Mouse (Mus musculus): Measurements from ENCODE around the gene 2310039H08Rik. TPM values are rescaled to one million over a fixed set of nuclear protein-coding genes. Genes with fewer than 3 reads are reported as not detected.

The 2310039H08Rik gene
- total RNA-seq, 2 experiments from 2014 or later, result 6.6 to 9.4 TPM

GRCm38 (mm10) chr17:46810672-46811071 is 38.2 kb downstream of the 2310039H08Rik start:
- DNase-seq, result no peak

GRCm38 (mm10) chr17:46812442-46812841 is 40.0 kb downstream of the 2310039H08Rik start:
- no peak for DNase-seq

GRCm38 (mm10) chr17:46813637-46814036 is 41.2 kb downstream of the 2310039H08Rik start:
- DNase-seq, result no peak

GRCm38 (mm10) chr17:46814497-46814896 is 42.1 kb downstream of the 2310039H08Rik start:
- DNase-seq, result no peak

- DNase-seq, result no peak
Observed at GRCm38 (mm10) chr17:46816306-46816705, 43.9 kb downstream of the 2310039H08Rik start.

- no peak for DNase-seq
Observed at GRCm38 (mm10) chr17:46817734-46818158, 45.3 kb downstream of the 2310039H08Rik start.

GRCm38 (mm10) chr17:46820628-46821027 is 48.2 kb downstream of the 2310039H08Rik start:
- DNase-seq, result no peak

Other genes starting within 250 kb of the 2310039H08Rik start
- 10 to 100 TPM; 56.0 to 59.4 TPM for gene Cul9, start 226.2 kb upstream of the 2310039H08Rik start, total RNA-seq (2021)
- gene Srf, start 216.5 kb upstream of the 2310039H08Rik start, total RNA-seq (2021), result 10 to 100 TPM; 82.3 to 83.6 TPM
- 1 to 10 TPM; 8.5 to 9.6 TPM for gene Ptk7, start 143.1 kb upstream of the 2310039H08Rik start, total RNA-seq (2021)
- 10 to 100 TPM; 19.0 to 19.7 TPM for gene Klc4, start 126.6 kb upstream of the 2310039H08Rik start, total RNA-seq (2021)
- gene Mrpl2, start 126.4 kb upstream of the 2310039H08Rik start, total RNA-seq (2021), result 10 to 100 TPM; 45.3 to 50.7 TPM
- gene Cul7, start 122.3 kb upstream of the 2310039H08Rik start, total RNA-seq (2021), result 10 to 100 TPM; 18.4 to 20.0 TPM
- gene Rrp36, start 98.3 kb upstream of the 2310039H08Rik start, total RNA-seq (2021), result 10 to 100 TPM; 14.5 to 15.4 TPM
- gene Mea1, start 93.8 kb upstream of the 2310039H08Rik start, total RNA-seq (2021), result 100 to 1,000 TPM in 1 of 2 experiments, 10 to 100 TPM in 1; 97.6 to 100 TPM
- 100 to 1,000 TPM; 166 to 167 TPM for gene Klhdc3, start 91.7 kb upstream of the 2310039H08Rik start, total RNA-seq (2021)
- gene Ppp2r5d, start 67.5 kb upstream of the 2310039H08Rik start, total RNA-seq (2021), result 10 to 100 TPM; 86.5 to 91.9 TPM
- gene Pex6, start 61.2 kb upstream of the 2310039H08Rik start, total RNA-seq (2021), result 10 to 100 TPM; 54.6 to 56.6 TPM
- not detected for gene Gnmt, start 43.5 kb upstream of the 2310039H08Rik start, total RNA-seq (2021)
- gene Cnpy3, start 20.4 kb upstream of the 2310039H08Rik start, total RNA-seq (2021), result 10 to 100 TPM; 64.0 to 68.6 TPM
- under 1 TPM in 1 of 2 experiments, not detected in 1; 0.30 TPM for gene Ptcra, start 8.9 kb upstream of the 2310039H08Rik start, total RNA-seq (2021)
- 10 to 100 TPM; 47.2 to 53.8 TPM for gene Rpl7l1, start 10.0 kb downstream of the 2310039H08Rik start, total RNA-seq (2021)
- gene Bicral, start 85.8 kb downstream of the 2310039H08Rik start, total RNA-seq (2021), result 10 to 100 TPM; 48.2 to 62.2 TPM
- gene Tbcc, start 118.0 kb downstream of the 2310039H08Rik start, total RNA-seq (2021), result 10 to 100 TPM; 29.0 to 32.8 TPM
- not detected for gene Prph2, start 137.8 kb downstream of the 2310039H08Rik start, total RNA-seq (2021)
- 10 to 100 TPM; 59.3 to 64.2 TPM for gene Ubr2, start 237.9 kb downstream of the 2310039H08Rik start, total RNA-seq (2021)